Mouse (Mus musculus) heart, adult 11 months (tissue): ENCODE measurements around the gene Fxyd7.
A peak's percentile ranks its signal among the peaks of the same experiment; 100 is the strongest.

Experiments used
- DNase-seq: peaks from one replicate; pipeline ENCODE4 v3.0.0; 2022

The Fxyd7 gene

DNA sequence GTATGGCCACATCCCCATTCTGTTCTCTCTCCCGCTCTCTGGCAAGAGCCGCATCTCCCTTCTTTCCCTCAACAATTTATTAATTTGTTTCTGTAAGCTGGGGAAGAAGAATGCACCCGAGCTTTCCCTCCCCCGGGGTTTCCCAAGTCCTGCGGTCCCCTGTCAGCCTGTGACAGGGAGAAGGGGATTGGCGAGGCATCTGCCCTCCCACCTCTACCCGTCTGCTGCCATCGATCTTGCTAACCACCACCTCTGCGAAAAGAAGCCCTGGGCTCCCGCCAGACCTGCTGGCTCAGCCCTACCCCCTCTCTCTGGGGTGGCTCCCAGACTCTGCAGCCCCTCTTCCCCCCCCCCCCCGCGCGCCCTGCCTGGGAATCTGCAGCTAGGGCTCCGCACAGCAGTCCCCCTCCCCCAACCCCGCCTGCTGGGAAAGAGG lies 1.4 kb downstream of the Fxyd7 start:
- DNase-seq = no peak

DNA sequence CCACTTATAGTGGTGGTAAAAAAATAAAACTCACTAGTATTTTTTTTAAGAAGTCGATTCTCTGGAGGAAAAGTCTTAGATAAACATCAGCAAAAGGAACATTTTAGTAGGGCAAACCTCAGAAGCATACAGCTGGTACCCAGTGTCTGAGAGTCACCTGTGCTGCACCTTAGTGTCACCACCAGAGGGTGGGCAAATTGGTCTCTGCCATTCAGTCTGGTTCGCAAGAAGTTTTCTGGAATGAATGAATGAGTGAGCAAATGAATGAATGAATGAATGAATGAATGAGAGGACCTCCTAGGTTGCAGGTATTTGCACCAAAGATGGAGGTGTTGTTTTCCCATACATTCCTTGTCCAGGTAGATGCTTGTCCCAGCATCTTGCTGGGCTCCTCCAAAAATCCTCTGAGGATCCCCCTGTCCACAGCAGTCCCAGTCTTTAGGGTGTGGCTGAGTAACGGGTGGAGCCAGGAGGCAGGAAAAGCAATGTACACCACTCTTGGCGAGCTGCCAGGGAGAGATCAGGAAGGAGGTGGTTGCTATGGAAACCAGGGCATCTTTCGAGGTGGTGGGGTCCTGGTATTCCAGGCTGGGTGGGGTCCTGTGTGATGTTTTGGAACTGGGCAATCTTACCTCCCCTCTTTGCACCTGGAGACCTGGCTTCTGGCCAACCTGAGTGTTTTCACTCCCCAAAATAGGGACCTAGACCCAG lies 2.0 kb downstream of the Fxyd7 start:
- peak; percentile 92 for DNase-seq

GRCm38 (mm10) chr7:31042431-31042910 lies 8.8 kb downstream of the Fxyd7 start, which contains the start of gene Fxyd5:
TSS of gene Fxyd5 (minus strand) at chr7:31042481.
- peak; percentile 95 for DNase-seq

DNA sequence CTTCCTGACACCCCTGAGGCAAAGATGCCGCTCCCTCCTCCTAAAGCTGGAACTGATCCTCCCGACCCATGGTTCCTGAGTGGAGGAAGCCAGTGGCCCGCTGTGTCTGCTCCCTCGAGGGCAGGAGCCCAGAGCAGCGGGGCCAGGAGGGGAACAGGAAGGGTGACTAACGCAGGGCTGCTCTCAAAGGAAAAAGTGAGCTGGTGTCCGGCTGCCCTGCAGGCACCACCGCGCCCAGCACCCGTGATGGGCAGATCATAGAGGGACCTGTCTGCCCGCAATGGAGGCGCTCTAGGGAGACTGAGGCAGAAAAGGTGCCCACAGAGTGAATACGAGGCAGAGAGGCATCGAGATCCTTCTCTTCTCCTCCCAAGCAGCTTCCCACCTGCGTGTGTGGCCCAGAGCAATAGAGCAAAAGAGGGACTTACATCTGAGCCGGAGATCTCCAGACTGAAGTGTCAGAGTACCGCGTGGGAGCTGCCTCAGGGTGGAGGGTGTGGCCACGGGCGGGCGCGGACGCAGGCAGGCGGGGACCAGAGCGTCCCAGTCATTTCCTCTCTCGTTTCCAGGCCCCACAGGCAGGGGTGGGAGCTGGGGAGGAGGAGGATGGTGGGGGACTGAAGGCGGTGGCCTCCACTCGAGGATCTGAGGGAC lies 9.5 kb downstream of the Fxyd7 start:
- peak; percentile 99 for DNase-seq

DNA sequence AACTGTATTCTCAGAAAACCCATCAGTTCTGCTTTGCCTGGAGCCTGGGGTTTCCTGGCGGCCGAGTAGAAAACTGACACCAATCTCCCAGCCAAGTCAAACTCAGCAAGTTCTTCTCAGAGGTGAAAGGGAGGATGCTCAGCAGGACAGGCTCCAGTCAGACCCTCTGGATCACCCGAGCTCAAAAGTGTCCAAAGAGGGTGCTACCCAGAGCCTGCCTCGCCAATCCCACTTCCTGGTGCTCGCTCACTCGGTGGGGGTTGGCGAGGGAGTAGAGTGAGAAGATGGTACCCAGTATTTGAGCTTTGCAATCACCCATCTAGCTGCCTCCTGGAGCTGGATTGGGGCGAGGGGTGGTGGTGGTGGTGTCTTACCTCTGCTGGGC lies 10.3 kb downstream of the Fxyd7 start:
- peak; percentile 92 for DNase-seq

GRCm38 (mm10) chr7:31040281-31041022 lies 10.8 kb downstream of the Fxyd7 start:
- DNase-seq = no peak

DNA sequence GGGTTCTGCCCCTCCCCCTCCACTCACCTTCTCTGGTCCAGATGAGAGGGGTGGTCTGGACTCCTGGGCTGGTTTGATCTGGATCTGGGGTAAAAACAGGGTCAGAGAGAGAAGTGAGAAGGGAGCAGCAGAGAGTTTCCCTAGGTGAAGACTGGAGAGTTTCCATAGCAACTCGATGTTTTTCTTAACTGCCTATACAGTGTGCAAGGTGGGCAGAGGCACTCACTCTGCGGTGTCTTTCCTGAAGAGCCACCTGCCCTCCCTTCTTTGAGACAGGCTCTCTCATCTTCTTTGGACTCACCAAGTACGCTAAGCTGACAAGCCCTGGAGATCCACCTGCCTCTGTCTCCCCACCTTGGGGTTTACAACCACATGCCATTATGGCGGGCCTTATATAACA lies 12.3 kb downstream of the Fxyd7 start:
- DNase-seq = no peak

DNA sequence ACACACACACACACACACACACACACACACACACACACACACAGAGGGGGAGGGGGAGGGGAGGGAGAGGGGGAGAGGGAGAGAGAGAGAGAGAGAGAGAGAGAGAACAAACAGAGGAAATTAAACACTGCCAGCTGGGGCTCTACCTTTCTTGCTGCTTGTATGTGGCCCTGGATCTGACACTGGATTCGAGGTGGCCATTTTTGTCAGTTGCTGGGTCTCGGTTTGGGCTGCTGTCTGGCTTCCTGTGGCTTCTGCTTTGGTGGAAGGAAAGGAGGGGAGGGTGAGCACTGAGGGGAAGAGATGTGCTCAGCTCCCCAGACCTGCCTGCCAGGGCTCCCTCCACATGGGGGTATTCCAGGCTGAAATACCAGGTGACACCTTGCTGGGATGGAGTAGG lies 13.6 kb downstream of the Fxyd7 start:
- no peak for DNase-seq

GRCm38 (mm10) chr7:31036917-31037316 lies 14.3 kb downstream of the Fxyd7 start:
- DNase-seq = no peak

- no peak for DNase-seq
Observed at GRCm38 (mm10) chr7:31035291-31035690, 16.0 kb downstream of the Fxyd7 start.

DNA sequence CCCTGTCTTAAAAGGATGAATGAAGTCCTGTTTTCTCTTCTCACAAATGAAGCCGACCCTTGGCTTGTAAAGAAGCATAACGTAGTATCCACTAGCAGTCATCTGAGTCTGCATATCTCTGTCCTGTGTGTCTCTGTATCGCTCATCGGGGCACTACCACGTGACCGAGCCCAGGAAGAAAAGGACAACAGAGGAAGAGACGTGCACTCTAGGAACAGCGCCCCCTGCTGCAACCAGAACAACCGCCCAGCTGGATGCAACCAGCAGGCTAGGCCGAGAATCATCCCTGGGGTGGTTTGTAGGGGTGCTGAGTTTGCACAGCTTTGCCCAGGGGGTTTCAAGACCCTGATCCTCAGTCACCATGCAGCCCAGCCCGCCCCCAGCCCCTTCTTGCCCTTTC lies 16.5 kb downstream of the Fxyd7 start:
- peak; percentile 90 for DNase-seq

- DNase-seq = peak; percentile 95
Observed at GRCm38 (mm10) chr7:31033409-31034165, 17.7 kb downstream of the Fxyd7 start.

DNA sequence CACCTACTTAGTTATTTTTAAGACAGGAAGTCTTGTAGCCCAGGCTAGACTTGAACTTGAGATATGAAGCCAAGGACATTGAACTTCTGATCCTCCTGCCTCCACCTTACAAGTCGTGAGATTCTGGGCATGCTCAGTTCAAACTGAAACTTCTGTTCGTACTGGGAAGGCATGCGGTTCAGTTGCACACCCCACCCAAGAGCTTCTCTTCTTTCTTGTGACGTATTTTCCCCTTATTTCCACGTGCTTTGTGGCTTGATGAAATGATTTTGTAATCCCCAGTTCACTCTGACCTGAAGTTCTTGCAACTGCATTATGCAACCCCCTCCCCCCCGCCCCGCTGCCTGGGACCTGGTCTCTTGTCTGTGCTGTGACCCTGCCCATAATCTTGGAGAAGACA lies 19.5 kb downstream of the Fxyd7 start:
- DNase-seq = no peak

DNA sequence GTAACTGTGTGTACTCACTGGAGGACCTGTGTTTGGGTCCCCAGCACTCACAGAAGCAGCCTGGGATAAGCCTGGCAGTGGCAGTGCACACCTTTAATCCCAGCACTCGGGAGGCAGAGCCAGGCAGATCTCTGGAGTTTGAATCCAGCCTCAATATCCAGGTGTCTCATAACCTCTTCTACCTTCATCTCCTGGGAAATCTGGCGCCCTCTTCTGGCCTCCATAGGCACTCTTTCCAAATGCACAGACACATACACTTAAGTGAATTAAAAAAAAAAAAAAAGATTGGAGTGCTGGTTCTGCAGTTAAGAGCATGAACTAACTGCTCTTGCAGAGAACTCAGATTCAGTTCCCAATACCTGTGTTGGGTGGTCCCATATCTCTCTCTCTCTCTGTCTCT lies 20.6 kb downstream of the Fxyd7 start:
- DNase-seq = no peak

GRCm38 (mm10) chr7:31028609-31029008 lies 22.7 kb downstream of the Fxyd7 start:
- no peak for DNase-seq

GRCm38 (mm10) chr7:31017104-31017901 lies 34.0 kb downstream of the Fxyd7 start:
- DNase-seq = no peak

DNA sequence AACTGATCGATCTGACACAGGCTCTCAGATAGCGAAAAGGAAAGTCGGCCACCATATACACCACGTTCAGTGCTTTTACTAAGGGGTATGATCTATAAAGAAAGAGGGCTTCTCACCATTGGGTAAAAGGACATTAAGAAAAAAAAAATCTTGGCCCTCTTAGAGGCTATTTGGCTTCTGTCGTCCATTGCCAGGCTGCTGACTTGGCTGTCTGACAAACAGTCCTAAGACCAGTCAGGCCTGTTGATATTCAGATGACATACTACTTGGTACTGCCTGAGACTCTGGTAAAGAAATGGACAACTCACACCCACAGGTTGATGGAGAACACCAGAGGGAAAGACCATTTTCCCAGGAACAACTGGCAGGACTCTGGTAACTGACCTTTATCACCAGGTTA lies 38.3 kb downstream of the Fxyd7 start:
- DNase-seq = no peak

DNA sequence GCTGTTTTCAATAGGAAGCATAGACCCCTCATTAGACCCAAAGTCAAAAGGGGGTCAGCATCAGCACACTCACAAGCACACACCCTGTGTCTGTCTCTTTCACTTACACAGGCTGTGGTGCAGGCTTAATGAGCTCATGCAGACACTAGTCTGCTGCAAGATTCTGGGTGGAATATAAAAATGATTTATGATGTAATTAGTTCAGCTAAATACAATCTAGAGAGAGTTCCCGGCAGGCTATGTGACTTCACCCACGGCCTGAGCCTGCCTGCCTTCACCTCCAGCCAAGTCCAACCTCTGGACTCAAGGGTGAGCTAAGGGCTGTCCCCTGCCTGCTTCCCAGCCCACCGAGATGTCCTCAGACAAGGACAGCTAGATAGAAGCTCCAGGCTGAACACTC lies 42.4 kb downstream of the Fxyd7 start:
- no peak for DNase-seq

DNA sequence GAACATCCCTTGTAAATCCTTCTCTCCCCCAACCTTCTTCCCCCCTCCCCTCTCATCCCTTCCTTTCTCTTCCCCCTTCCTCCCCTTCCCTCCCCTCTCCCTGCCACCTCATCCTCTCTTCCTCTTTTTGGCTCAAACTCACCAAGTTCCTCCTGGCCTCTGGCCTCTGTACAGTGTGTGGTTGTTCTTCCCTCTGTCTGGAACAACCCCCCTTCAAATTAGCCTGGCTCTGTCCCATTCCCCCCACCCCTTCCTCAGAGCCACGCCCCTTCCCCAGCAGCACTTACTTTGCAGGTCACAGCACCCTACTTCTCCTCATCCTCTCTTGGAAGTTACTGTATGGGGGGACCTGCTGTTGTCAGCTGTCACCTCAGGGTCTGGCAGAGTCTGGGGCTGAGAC lies 43.1 kb downstream of the Fxyd7 start:
- peak; percentile 94 for DNase-seq

DNA sequence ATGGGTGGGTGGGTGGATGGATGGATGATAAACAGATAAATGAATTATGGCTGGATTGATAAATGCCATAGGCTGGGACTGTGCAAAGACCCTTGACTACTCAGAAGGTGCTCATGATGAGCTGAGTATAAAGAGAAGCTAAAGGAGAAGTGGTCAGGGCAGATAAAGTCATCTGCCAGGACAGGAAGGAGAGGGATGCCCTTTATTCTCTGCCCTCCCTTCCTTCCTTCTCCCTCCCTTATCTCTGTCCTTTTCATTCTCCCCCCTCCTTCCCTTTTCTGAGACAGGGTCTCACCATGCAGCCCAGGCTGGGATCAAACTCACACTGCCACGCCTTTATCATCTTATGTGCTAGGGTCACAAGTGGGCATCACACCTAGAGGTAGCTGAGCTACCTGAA lies 43.5 kb downstream of the Fxyd7 start:
- no peak for DNase-seq

DNA sequence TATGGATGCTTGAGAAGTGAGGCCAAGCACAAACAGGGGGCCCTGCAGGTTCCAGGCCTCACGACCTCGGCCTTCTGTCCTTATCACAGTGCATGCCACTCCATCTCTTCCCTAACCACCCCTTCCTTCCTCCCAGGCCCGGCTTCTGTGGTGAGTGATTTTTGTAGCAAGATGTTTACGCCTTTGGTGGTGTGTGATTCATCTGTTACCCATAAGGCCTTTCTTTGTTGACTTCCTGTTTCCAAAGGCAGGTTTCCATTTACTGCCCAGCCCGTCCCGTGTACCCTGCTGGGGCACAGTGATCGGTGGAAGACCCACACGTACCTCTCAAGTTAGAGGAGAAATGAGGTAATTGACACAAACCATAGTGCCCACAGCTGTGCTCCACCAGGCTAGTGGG lies 48.6 kb downstream of the Fxyd7 start:
- peak; percentile 97 for DNase-seq

DNA sequence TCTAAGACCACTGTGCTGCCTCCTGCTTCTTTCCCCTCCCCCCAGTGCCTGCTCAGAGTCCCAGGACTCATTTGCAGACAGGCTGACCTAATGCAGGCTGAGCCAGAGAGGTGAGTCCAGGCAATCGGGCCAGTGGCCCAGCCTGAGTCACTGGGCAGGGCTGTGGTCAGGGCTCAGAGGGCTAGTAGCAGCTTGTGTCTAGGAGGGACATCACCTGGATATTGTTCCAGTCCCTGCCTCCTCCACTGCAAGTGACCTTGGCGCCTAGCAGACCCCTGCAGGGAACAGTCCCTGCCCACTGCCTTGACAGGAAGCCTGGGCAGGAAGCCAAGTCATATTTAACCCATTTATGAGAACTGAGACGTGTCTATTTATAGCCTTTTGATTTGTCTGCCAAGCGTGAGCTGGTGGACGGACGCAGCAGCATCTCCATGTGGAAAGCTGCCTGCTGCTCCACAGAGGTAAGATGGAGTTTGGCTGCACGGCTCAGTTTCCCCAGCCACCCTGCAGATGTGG lies 50.7 kb downstream of the Fxyd7 start:
- peak; percentile 98 for DNase-seq
